Mouse (Mus musculus) liver, embryonic 15.5 days (tissue): ENCODE data around the gene Gdi1. TPM values are rescaled to one million over a fixed set of nuclear protein-coding genes. Genes with fewer than 3 reads are reported as not detected.
"Not testable (repeated sequence)": the region's sequence is repeated elsewhere in the genome, so short reads cannot be mapped to it uniquely, and the experiment has no call there.

Source experiments
- ATAC-seq: fragments of 200-750 bp; cut with Nextera tagmentation; 2 replicates; pipeline ENCODE4 v1.8.0; 2017; ENCODE audit warnings: moderate number of reproducible peaks, mild to moderate bottlenecking, moderate library complexity; ENCODE audit not compliant: insufficient read depth
- H3K27ac ChIP-seq: fragments of 300-500 bp; sonication (generic); replicated peaks from 2 replicates; pipeline ENCODE4 v1.5.1; 2015; ENCODE audit warnings: mild to moderate bottlenecking, inconsistent platforms
- H3K27me3 ChIP-seq: fragments of 300-500 bp; sonication (generic); 2 replicates; pipeline ENCODE4 v1.6.1; 2015; ENCODE audit warnings: mild to moderate bottlenecking, inconsistent platforms
- H3K36me3 ChIP-seq: fragments of 300-500 bp; sonication (generic); replicated peaks from 2 replicates; pipeline ENCODE4 v1.6.1; 2015; ENCODE audit warnings: moderate library complexity, mild to moderate bottlenecking, inconsistent platforms
- H3K4me1 ChIP-seq: fragments of 300-500 bp; sonication (generic); replicated peaks from 2 replicates; pipeline ENCODE4 v1.6.1; 2015; ENCODE audit warnings: inconsistent platforms
- H3K4me2 ChIP-seq: fragments of 300-500 bp; sonication (generic); 2 replicates; pipeline ENCODE4 v1.6.1; 2015; ENCODE audit warnings: moderate library complexity, mild to moderate bottlenecking, inconsistent platforms
- H3K4me3 ChIP-seq: fragments of 300-500 bp; sonication (generic); replicated peaks from 2 replicates; pipeline ENCODE4 v1.5.1; 2015; ENCODE audit warnings: mild to moderate bottlenecking, inconsistent platforms
- H3K9ac ChIP-seq: fragments of 300-500 bp; sonication (generic); 2 replicates; pipeline ENCODE4 v1.6.1; 2015; ENCODE audit warnings: moderate library complexity, mild to moderate bottlenecking, inconsistent platforms
- H3K9me3 ChIP-seq: fragments of 300-500 bp; sonication (generic); replicated peaks from 2 replicates; pipeline ENCODE4 v1.6.1; 2016; ENCODE audit warnings: inconsistent platforms
- WGBS: fragments of 180-500 bp; shearing (Covaris S2); methylation state at CpG from one replicate; pipeline ENCODE4 v1.1.7; 2015; ENCODE audit warnings: mixed read lengths; ENCODE audit not compliant: insufficient replicate concordance; 5-methylcytosine and 5-hydroxymethylcytosine counted together
- microRNA-seq: library from miRNA; unstranded; fragments of <30 nt; microRNA quantifications from one replicate; pipeline ENCODE4, GENCODE M21; 2016
- polyA plus RNA-seq: library from polyadenylated mRNA; unstranded; fragments of >200 nt; fragmentation: Nextera tagmentation; extraction: Ambion mirVana; gene quantifications from 2 replicates; pipeline ENCODE4 v1.2.1, GENCODE M21; 2015

Gdi1 gene
- polyA plus RNA-seq, 1 experiment from 2014 or later = 48.8 TPM

DNA sequence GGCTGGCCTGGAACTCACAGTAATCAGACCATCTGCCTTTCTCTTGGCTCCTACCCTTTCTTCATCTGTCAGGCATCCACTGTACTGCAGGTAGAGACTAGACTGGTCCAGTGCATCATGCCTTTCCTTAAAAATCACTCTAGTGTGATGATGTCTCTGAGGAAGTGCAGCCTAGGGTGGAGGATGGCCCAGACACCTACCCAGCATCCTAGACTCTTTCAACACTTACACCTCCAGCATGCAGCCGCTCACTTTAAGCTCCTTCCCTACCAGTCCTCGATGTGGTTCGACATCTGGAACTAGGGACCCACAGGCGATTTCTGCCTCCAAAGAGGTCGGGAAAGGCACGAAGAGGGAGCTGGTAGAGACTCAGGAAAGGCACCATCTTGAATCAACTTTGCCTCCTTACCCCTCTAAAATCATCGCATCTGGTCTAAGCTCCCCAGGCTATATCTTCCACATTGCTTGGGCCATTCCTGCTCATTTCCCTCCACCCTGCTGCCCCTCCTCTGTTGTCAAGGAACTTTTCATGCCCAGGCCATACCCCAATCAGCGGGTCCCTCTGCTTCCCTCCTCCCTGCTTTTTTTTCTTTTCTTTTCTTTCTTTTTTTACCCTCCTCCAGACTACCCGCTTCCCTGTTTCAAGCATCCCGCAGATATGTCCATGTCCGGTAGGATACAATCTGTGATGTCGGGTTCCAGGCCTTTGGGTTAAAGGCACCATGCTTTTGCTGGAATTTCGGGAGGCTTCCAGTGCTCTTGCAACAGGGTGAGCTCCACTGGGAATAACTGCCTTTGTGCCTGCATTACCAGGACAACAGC lies 48.1 kb downstream of the Gdi1 start:
- Histone ChIP-seq H3K36me3 (no peaks in the 10 kb centered on the region), H3K4me3 (peak overlapping the region; percentile 61), H3K4me1 (peaks cover 5% of the 10 kb centered on the region; the same call in 1 of the 2 replicates), H3K27me3 (no peaks in the 10 kb centered on the region), H3K9me3 (no peaks in the 10 kb centered on the region), H3K9ac (peak overlapping the region; percentile 54), H3K4me2 (peak overlapping the region; percentile 74), H3K27ac (no peak overlapping the region)
- 0 out of 2 replicates have a peak, but pooled peaks have one; percentile 25 for ATAC-seq
- 22% methylated on average over 13 of the region's 13 CpGs for WGBS

DNA sequence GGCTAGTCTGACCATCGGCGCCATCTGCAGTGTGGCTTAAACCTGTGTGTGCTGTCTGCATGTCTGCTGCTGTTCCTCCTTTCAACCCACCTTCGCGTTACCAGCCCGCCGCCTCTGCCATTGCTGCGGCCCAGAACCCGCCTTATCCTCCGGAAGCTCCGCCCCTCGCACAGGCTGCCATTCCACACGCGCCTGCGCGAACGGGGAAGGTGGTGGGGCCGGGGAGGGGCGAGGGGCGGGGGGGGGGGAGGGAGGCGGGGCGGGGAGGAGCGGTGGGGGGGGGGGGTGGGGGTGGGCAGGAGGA lies 48.6 kb downstream of the Gdi1 start, which contains the start of gene Lage3:
TSS of gene Lage3 (minus strand) at position 152 of the 304 bp plus-strand sequence.
- Histone ChIP-seq H3K4me1 (peaks cover 5% of the 10 kb centered on the region; the same call in 1 of the 2 replicates), H3K4me2 (peak within 1 kb of the TSS; percentile 74), H3K36me3 (no peaks in the 10 kb centered on the region), H3K9me3 (no peaks in the 10 kb centered on the region), H3K9ac (peak within 1 kb of the TSS; percentile 54), H3K27me3 (no peaks in the 10 kb centered on the region), H3K27ac (no peak within 1 kb of the TSS), H3K4me3 (peak within 1 kb of the TSS; percentile 61)
- 25% methylated on average over 17 of the region's 22 CpGs for WGBS
- peak; percentile 81 for ATAC-seq

- not testable (repeated sequence) for H3K4me2 ChIP-seq, H3K27me3 ChIP-seq, H3K9ac ChIP-seq, H3K9me3 ChIP-seq, H3K4me1 ChIP-seq, H3K36me3 ChIP-seq, H3K4me3 ChIP-seq, H3K27ac ChIP-seq, ATAC-seq
- 81% methylated on average over 3 of the region's 3 CpGs for WGBS
Measured at GRCm38 (mm10) chrX:74357069-74357468, 52.3 kb downstream of the Gdi1 start.

DNA sequence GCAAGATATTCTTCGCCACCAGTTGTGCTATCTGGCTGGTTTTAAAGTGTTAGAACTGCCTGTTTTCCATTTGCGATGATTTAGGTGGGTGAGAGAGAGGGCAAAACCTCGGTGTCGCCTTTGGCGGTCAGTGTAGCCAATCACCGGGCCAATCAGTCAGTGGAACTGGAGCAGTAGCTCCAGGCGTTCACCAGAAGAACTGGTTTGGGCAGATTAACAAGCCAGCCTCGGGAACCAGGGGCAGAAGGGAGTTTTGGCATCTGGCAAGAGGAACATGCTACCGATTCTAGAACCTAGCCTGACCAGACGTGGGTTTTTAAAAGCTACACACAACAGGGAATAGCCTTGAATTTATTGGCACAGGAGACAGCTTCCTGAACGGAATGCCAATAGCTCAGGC lies 54.4 kb downstream of the Gdi1 start:
- Histone ChIP-seq H3K4me3 (no peak overlapping the region), H3K27ac (no peak overlapping the region), H3K36me3 (no peaks in the 10 kb centered on the region), H3K4me2 (no peak overlapping the region), H3K27me3 (0 out of 2 replicates have a peak, but pooled peaks cover 5% of the 10 kb centered on the region), H3K9ac (no peak overlapping the region), H3K4me1 (no peaks in the 10 kb centered on the region), H3K9me3 (no peaks in the 10 kb centered on the region)
- WGBS = 39% methylated on average over 11 of the region's 11 CpGs
- no peak for ATAC-seq

Small RNAs within 50 kb of the gene (microRNA-seq; reads per million reads assigned to microRNA genes)
- gene Mir7091 = not detected
- gene Mir7092 = not detected

Other genes with a start within 250 kb of the Gdi1 start
- not detected in 2 replicates for gene Opn1mw, start 177.5 kb upstream of the Gdi1 start, polyA plus RNA-seq
- 6.2 and 6.9 TPM in 2 replicates for gene Mecp2, start 169.6 kb upstream of the Gdi1 start, polyA plus RNA-seq
- gene Tex28, start 137.2 kb upstream of the Gdi1 start, polyA plus RNA-seq = not detected in 2 replicates
- gene Tktl1, start 127.7 kb upstream of the Gdi1 start, polyA plus RNA-seq = not detected in 2 replicates
- 41.6 and 47.6 TPM in 2 replicates for gene Flna, start 55.2 kb upstream of the Gdi1 start, polyA plus RNA-seq
- gene Emd, start 50.3 kb upstream of the Gdi1 start, polyA plus RNA-seq = 8.0 and 8.5 TPM in 2 replicates
- 356 and 378 TPM in 2 replicates for gene Rpl10, start 34.2 kb upstream of the Gdi1 start, polyA plus RNA-seq
- 27.7 and 29.2 TPM in 2 replicates for gene Taz, start 23.1 kb upstream of the Gdi1 start, polyA plus RNA-seq
- 24.5 and 25.2 TPM in 2 replicates for gene Dnase1l1, start 22.7 kb upstream of the Gdi1 start, polyA plus RNA-seq
- 75.9 and 80.2 TPM in 2 replicates for gene Atp6ap1, start 7.9 kb upstream of the Gdi1 start, polyA plus RNA-seq
- 28.5 and 28.8 TPM in 2 replicates for gene Fam50a, start 8.0 kb downstream of the Gdi1 start, polyA plus RNA-seq
- 1.1 and 1.5 TPM in 2 replicates for gene Plxna3, start 24.1 kb downstream of the Gdi1 start, polyA plus RNA-seq
- gene Lage3, start 48.6 kb downstream of the Gdi1 start, polyA plus RNA-seq = 34.6 and 43.0 TPM in 2 replicates
- 37.3 and 38.8 TPM in 2 replicates for gene Ubl4a, start 68.2 kb downstream of the Gdi1 start, polyA plus RNA-seq
- gene Slc10a3, start 68.4 kb downstream of the Gdi1 start, polyA plus RNA-seq = 6.1 and 6.5 TPM in 2 replicates
- gene Fam3a, start 88.3 kb downstream of the Gdi1 start, polyA plus RNA-seq = 11.0 and 12.0 TPM in 2 replicates
- gene Ikbkg, start 88.3 kb downstream of the Gdi1 start, polyA plus RNA-seq = 21.5 and 26.2 TPM in 2 replicates
- gene G6pdx, start 124.2 kb downstream of the Gdi1 start, polyA plus RNA-seq = 46.1 and 48.9 TPM in 2 replicates
- not detected in 2 replicates for gene Gm6880, start 176.4 kb downstream of the Gdi1 start, polyA plus RNA-seq